Mouse (Mus musculus): ENCODE results near the gene Rela. TPM values are rescaled to one million over a fixed set of nuclear protein-coding genes. Genes with fewer than 3 reads are reported as not detected.
A peak's percentile ranks its signal among the peaks of the same experiment; 100 is the strongest.

The Rela gene
- polyA plus RNA-seq, 1 experiment from 2014 or later, result 62.4 TPM

- 54% methylated on average over 10 of the region's 10 CpGs for WGBS
- Histone ChIP-seq H3K4me3 (replicated peaks) (peak overlapping the region; percentile 81), H3K9ac (peak overlapping the region; percentile 86), H3K27ac (replicated peaks) (peak overlapping the region; percentile 99), H3K9me3 (replicated peaks) (no peaks in the 10 kb centered on the region), H3K4me2 (replicated peaks) (peak overlapping the region; percentile 63), H3K36me3 (peaks cover 44% of the 10 kb centered on the region), H3K4me1 (peaks cover 26% of the 10 kb centered on the region), H3K27me3 (no peaks in the 10 kb centered on the region)
- no peak for ATAC-seq (ENCODE audit: insufficient number of reproducible peaks, low FRiP score, low TSS enrichment, low read depth)
Measured at GRCm38 (mm10) chr19:5609171-5609546, 28.1 kb upstream of the Rela start.

- Histone ChIP-seq H3K4me1 (peaks cover 25% of the 10 kb centered on the region), H3K36me3 (peaks cover 38% of the 10 kb centered on the region), H3K27me3 (no peaks in the 10 kb centered on the region), H3K27ac (replicated peaks) (peak within 1 kb of the TSS; percentile 99), H3K9me3 (replicated peaks) (no peaks in the 10 kb centered on the region), H3K4me2 (replicated peaks) (peak within 1 kb of the TSS; percentile 63), H3K4me3 (replicated peaks) (peak within 1 kb of the TSS; percentile 81), H3K9ac (peak within 1 kb of the TSS; percentile 86)
- under 1% methylated on average over 55 of the region's 55 CpGs for WGBS
- ATAC-seq (ENCODE audit: insufficient number of reproducible peaks, low FRiP score, low TSS enrichment, low read depth), result peak; percentile 91
Measured at GRCm38 (mm10) chr19:5609547-5610404, 27.5 kb upstream of the Rela start, which contains the start of gene Kat5. TSS of gene Kat5 (minus strand) at chr19:5610237.

GRCm38 (mm10) chr19:5611973-5612372 lies 25.3 kb upstream of the Rela start:
- H3K4me3 ChIP-seq (replicated peaks), result no peak overlapping the region
- H3K27me3 ChIP-seq, result no peaks in the 10 kb centered on the region
- peaks cover 25% of the 10 kb centered on the region for H3K4me1 ChIP-seq
- H3K36me3 ChIP-seq, result peaks cover 17% of the 10 kb centered on the region
- no peak overlapping the region for H3K27ac ChIP-seq (replicated peaks)
- H3K9me3 ChIP-seq (replicated peaks), result no peaks in the 10 kb centered on the region
- H3K4me2 ChIP-seq (replicated peaks), result no peak overlapping the region
- H3K9ac ChIP-seq, result no peak overlapping the region
- 70% methylated on average over 1 of the region's 1 CpGs for WGBS
- ATAC-seq (ENCODE audit: insufficient number of reproducible peaks, low FRiP score, low TSS enrichment, low read depth), result no peak

GRCm38 (mm10) chr19:5612762-5613411 lies 24.4 kb upstream of the Rela start:
- Histone ChIP-seq H3K4me3 (replicated peaks) (no peak overlapping the region), H3K27me3 (no peaks in the 10 kb centered on the region), H3K9ac (no peak overlapping the region), H3K4me2 (replicated peaks) (no peak overlapping the region), H3K4me1 (peaks cover 20% of the 10 kb centered on the region), H3K27ac (replicated peaks) (no peak overlapping the region), H3K9me3 (replicated peaks) (no peaks in the 10 kb centered on the region), H3K36me3 (peaks cover 8% of the 10 kb centered on the region)
- 71% methylated on average over 3 of the region's 3 CpGs for WGBS
- ATAC-seq (ENCODE audit: insufficient number of reproducible peaks, low FRiP score, low TSS enrichment, low read depth), result no peak

- H3K4me2 ChIP-seq (replicated peaks), result no peak overlapping the region
- no peak overlapping the region for H3K9ac ChIP-seq
- H3K27me3 ChIP-seq, result no peaks in the 10 kb centered on the region
- H3K36me3 ChIP-seq, result no peaks in the 10 kb centered on the region
- 62% methylated on average over 2 of the region's 2 CpGs for WGBS
- H3K4me1 ChIP-seq, result peaks cover 5% of the 10 kb centered on the region
- ATAC-seq (ENCODE audit: insufficient number of reproducible peaks, low FRiP score, low TSS enrichment, low read depth), result no peak
- H3K27ac ChIP-seq (replicated peaks), result no peak overlapping the region
- H3K4me3 ChIP-seq (replicated peaks), result no peak overlapping the region
- no peaks in the 10 kb centered on the region for H3K9me3 ChIP-seq (replicated peaks)
Measured at GRCm38 (mm10) chr19:5614953-5615352, 22.3 kb upstream of the Rela start.

GRCm38 (mm10) chr19:5620007-5620406 lies 17.3 kb upstream of the Rela start:
- H3K4me2 ChIP-seq (replicated peaks), result no peak overlapping the region
- no peak overlapping the region for H3K9ac ChIP-seq
- H3K4me3 ChIP-seq (replicated peaks), result no peak overlapping the region
- no peaks in the 10 kb centered on the region for H3K27me3 ChIP-seq
- no peaks in the 10 kb centered on the region for H3K9me3 ChIP-seq (replicated peaks)
- no peak overlapping the region for H3K27ac ChIP-seq (replicated peaks)
- no peaks in the 10 kb centered on the region for H3K4me1 ChIP-seq
- 84% methylated on average over 4 of the region's 4 CpGs for WGBS
- ATAC-seq (ENCODE audit: insufficient number of reproducible peaks, low FRiP score, low TSS enrichment, low read depth), result no peak
- H3K36me3 ChIP-seq, result no peaks in the 10 kb centered on the region

- ATAC-seq (ENCODE audit: insufficient number of reproducible peaks, low FRiP score, low TSS enrichment, low read depth), result no peak
- H3K9me3 ChIP-seq (replicated peaks), result no peaks in the 10 kb centered on the region
- H3K4me3 ChIP-seq (replicated peaks), result no peak overlapping the region
- no peaks in the 10 kb centered on the region for H3K27me3 ChIP-seq
- no peaks in the 10 kb centered on the region for H3K36me3 ChIP-seq
- WGBS, result 79% methylated on average over 5 of the region's 5 CpGs
- H3K4me2 ChIP-seq (replicated peaks), result no peak overlapping the region
- no peak overlapping the region for H3K9ac ChIP-seq
- H3K4me1 ChIP-seq, result no peaks in the 10 kb centered on the region
- H3K27ac ChIP-seq (replicated peaks), result no peak overlapping the region
Measured at GRCm38 (mm10) chr19:5621884-5622283, 15.4 kb upstream of the Rela start.

- Histone ChIP-seq H3K27me3 (no peaks in the 10 kb centered on the region), H3K4me2 (replicated peaks) (no peak overlapping the region), H3K36me3 (no peaks in the 10 kb centered on the region), H3K27ac (replicated peaks) (no peak overlapping the region), H3K9me3 (replicated peaks) (no peaks in the 10 kb centered on the region), H3K9ac (no peak overlapping the region), H3K4me3 (replicated peaks) (no peak overlapping the region), H3K4me1 (no peaks in the 10 kb centered on the region)
- ATAC-seq (ENCODE audit: insufficient number of reproducible peaks, low FRiP score, low TSS enrichment, low read depth), result no peak
- 84% methylated on average over 8 of the region's 8 CpGs for WGBS
Measured at GRCm38 (mm10) chr19:5625311-5625710, 12.0 kb upstream of the Rela start.

- Histone ChIP-seq H3K36me3 (no peaks in the 10 kb centered on the region), H3K4me3 (replicated peaks) (no peak overlapping the region), H3K4me2 (replicated peaks) (no peak overlapping the region), H3K4me1 (no peaks in the 10 kb centered on the region), H3K9ac (no peak overlapping the region), H3K27ac (replicated peaks) (no peak overlapping the region), H3K27me3 (no peaks in the 10 kb centered on the region), H3K9me3 (replicated peaks) (no peaks in the 10 kb centered on the region)
- ATAC-seq (ENCODE audit: insufficient number of reproducible peaks, low FRiP score, low TSS enrichment, low read depth), result no peak
Measured at GRCm38 (mm10) chr19:5629907-5630306, 7.4 kb upstream of the Rela start.

GRCm38 (mm10) chr19:5632120-5632519 lies 5.2 kb upstream of the Rela start:
- no peak overlapping the region for H3K9ac ChIP-seq
- H3K4me2 ChIP-seq (replicated peaks), result no peak overlapping the region
- no peak overlapping the region for H3K4me3 ChIP-seq (replicated peaks)
- H3K9me3 ChIP-seq (replicated peaks), result no peaks in the 10 kb centered on the region
- 62% methylated on average over 9 of the region's 9 CpGs for WGBS
- no peaks in the 10 kb centered on the region for H3K27me3 ChIP-seq
- ATAC-seq (ENCODE audit: insufficient number of reproducible peaks, low FRiP score, low TSS enrichment, low read depth), result no peak
- H3K36me3 ChIP-seq, result no peaks in the 10 kb centered on the region
- H3K27ac ChIP-seq (replicated peaks), result no peak overlapping the region
- peaks cover 8% of the 10 kb centered on the region for H3K4me1 ChIP-seq

GRCm38 (mm10) chr19:5636036-5636570 lies 1.2 kb upstream of the Rela start:
- H3K9ac ChIP-seq, result no peak overlapping the region
- peaks cover 19% of the 10 kb centered on the region for H3K4me1 ChIP-seq
- H3K27me3 ChIP-seq, result no peaks in the 10 kb centered on the region
- no peaks in the 10 kb centered on the region for H3K9me3 ChIP-seq (replicated peaks)
- H3K36me3 ChIP-seq, result peaks cover 24% of the 10 kb centered on the region
- no peak for ATAC-seq (ENCODE audit: insufficient number of reproducible peaks, low FRiP score, low TSS enrichment, low read depth)
- H3K27ac ChIP-seq (replicated peaks), result no peak overlapping the region
- no peak overlapping the region for H3K4me2 ChIP-seq (replicated peaks)
- H3K4me3 ChIP-seq (replicated peaks), result no peak overlapping the region
- 79% methylated on average over 7 of the region's 7 CpGs for WGBS
